Mouse (Mus musculus) heart, adult 2 months (tissue): ENCODE measurements at regions not wholly inside any gene's neighbourhood (a gene's known extent, or its start where the extent isn't known, plus 50 kb on each side); places are given as distances from the start of the nearest gene placed in this dataset.
"Not testable (repeated sequence)": the region's sequence is repeated elsewhere in the genome, so short reads cannot be mapped to it uniquely, and the experiment has no call there.

Experiments used
- CTCF ChIP-seq: fragments of 200-600 bp; IDR thresholded peaks from 2 replicates; pipeline ENCODE4 v1.8.1; 2022; ENCODE audit warnings: antibody characterized with exemption, mild to moderate bottlenecking, moderate library complexity
- EP300 ChIP-seq: fragments of 200-500 bp; IDR thresholded peaks from 2 replicates; pipeline ENCODE4 v1.6.1; 2011; ENCODE audit warnings: low read depth, low read length, control low read depth; ENCODE audit not compliant: insufficient read depth
- POLR2A ChIP-seq: fragments of 200-500 bp; IDR thresholded peaks from 2 replicates; pipeline ENCODE4 v1.6.1; 2011; ENCODE audit warnings: mild to moderate bottlenecking, low read depth, low read length, control low read depth; ENCODE audit not compliant: insufficient read depth

GRCm38 (mm10) chr12:115373056-115373455 lies 674.5 kb upstream of the Zfp386 start:
- TF ChIP-seq EP300, CTCF, POLR2A: not testable (repeated sequence)
